Mouse (Mus musculus): ENCODE measurements around the gene Gm20696. TPM values are rescaled to one million over a fixed set of nuclear protein-coding genes. Genes with fewer than 3 reads are reported as not detected.

Gm20696 gene
- total and polyA plus RNA-seq, 3 experiments = 0.59 TPM; not detected in 2

- Histone ChIP-seq H3K36me3 (replicated peaks in 1 of 2; ENCODE audit: control insufficient read depth in 1 of 2, insufficient read depth in 1 of 2, low read length in 1 of 2) (peaks cover 0 to 4% of the 10 kb centered on the region in 2 experiments), H3K27me3 (replicated peaks) (no peaks in the 10 kb centered on the region), H3K9me3 (replicated peaks; ENCODE audit: low read length) (no peaks in the 10 kb centered on the region), H3K79me2 (replicated peaks; ENCODE audit: control insufficient read depth, extremely low read depth, insufficient read depth, poor library complexity, severe bottlenecking) (no peaks in the 10 kb centered on the region; the same call in none of the 2 replicates), H3K4me3 (replicated peaks in 1 of 3; ENCODE audit: low read depth in 2 of 3, low read length in 2 of 3, poor library complexity in 1 of 3) (peak overlapping the region in 1 of 3 experiments; percentile 55), H3K4me1 (ENCODE audit: control insufficient read depth in 1 of 2, insufficient read depth in 2 of 2) (peaks cover 37 to 72% of the 10 kb centered on the region in 2 experiments), H3K9ac (ENCODE audit: insufficient read depth, low read depth) (peak overlapping the region; percentile 47; the same call in 1 of the 2 replicates), H3K4me2 (ENCODE audit: insufficient read depth, low read depth, poor library complexity, severe bottlenecking) (peak overlapping the region; percentile 73), H3K27ac (ENCODE audit: insufficient read depth, low read depth) (peak overlapping the region; percentile 98)
- no peak for DNase-seq (ENCODE audit: extremely low read depth)
- TF ChIP-seq KAT2A (IDR thresholded peaks at IDR 0.05; ENCODE audit: insufficient replicate concordance, low read length) (no peak), TCF12 (IDR thresholded peaks at IDR 0.05; ENCODE audit: low read depth, low read length) (no peak), MXI1 (IDR thresholded peaks at IDR 0.05; ENCODE audit: low read depth, low read length) (no peak), RCOR1 (conservative IDR thresholded peaks at IDR 0.05; ENCODE audit: low read depth, low read length) (no peak), JUND (conservative IDR thresholded peaks at IDR 0.05; ENCODE audit: low read depth, low read length) (no peak), ZNF384 (IDR thresholded peaks at IDR 0.05; ENCODE audit: low read depth, low read length) (no peak), MYC (IDR thresholded peaks at IDR 0.05; ENCODE audit: low read depth, low read length) (no peak), CTCF (conservative IDR thresholded peaks at IDR 0.05 in 1 of 2, IDR thresholded peaks at IDR 0.05 in 1 of 2; ENCODE audit: low read depth in 2 of 2, low read length in 2 of 2) (no peak)
- dilution Hi-C loops (cut with MboI; ENCODE audit: extremely low pct_ligation_motif_present, extremely low pct_unique_long_range_greater_than_20kb, low sequenced_read_pairs) (no loop called here), in situ Hi-C loops (cut with MboI; ENCODE audit: low pct_ligation_motif_present, low pct_unique_long_range_greater_than_20kb, low sequenced_read_pairs) (loop anchor here (10.0 kb wide), 1 partner anchor 182 kb away; no protein-coding TSS in a partner anchor)
Observed at GRCm38 (mm10) chr6:99273177-99273576, 393.4 kb downstream of the Gm20696 start.

DNA sequence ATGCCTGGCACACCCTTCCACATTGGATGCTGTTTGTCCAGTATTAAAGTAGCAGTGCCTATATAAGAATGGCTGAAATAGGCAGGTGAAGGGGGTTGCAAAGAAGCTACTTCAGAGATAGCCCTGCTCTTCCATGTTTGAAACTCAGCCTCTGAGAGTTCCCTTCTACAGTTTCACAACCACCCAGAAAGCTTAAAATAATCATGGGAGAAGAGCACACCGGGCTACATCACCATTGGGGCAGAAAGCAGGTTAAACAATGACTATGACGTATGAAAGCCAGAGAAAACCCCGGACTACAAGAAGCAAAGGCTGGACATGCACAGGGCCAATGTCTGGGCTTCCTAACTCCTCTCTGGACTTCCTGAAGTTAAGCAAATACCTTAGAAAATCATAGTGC, 394.4 kb downstream of the Gm20696 start:
- H3K79me2 ChIP-seq (replicated peaks; ENCODE audit: control insufficient read depth, extremely low read depth, insufficient read depth, poor library complexity, severe bottlenecking) = no peaks in the 10 kb centered on the region; the same call in none of the 2 replicates
- H3K4me1 ChIP-seq (ENCODE audit: control insufficient read depth in 1 of 2, insufficient read depth in 2 of 2) = peaks cover 35 to 68% of the 10 kb centered on the region in 2 experiments
- DNase-seq (ENCODE audit: extremely low read depth) = no peak
- no peak overlapping the region for H3K4me3 ChIP-seq (replicated peaks in 1 of 3; ENCODE audit: low read depth in 2 of 3, low read length in 2 of 3, poor library complexity in 1 of 3)
- in situ Hi-C loops (cut with MboI; ENCODE audit: low pct_ligation_motif_present, low pct_unique_long_range_greater_than_20kb, low sequenced_read_pairs) (loop anchor here (10.0 kb wide), 1 partner anchor 183 kb away; no protein-coding TSS in a partner anchor), dilution Hi-C loops (cut with MboI; ENCODE audit: extremely low pct_ligation_motif_present, extremely low pct_unique_long_range_greater_than_20kb, low sequenced_read_pairs) (no loop called here)
- no peaks in the 10 kb centered on the region for H3K27me3 ChIP-seq (replicated peaks)
- no peaks in the 10 kb centered on the region for H3K9me3 ChIP-seq (replicated peaks; ENCODE audit: low read length)
- peaks cover 0 to 4% of the 10 kb centered on the region in 2 experiments for H3K36me3 ChIP-seq (replicated peaks in 1 of 2; ENCODE audit: control insufficient read depth in 1 of 2, insufficient read depth in 1 of 2, low read length in 1 of 2)
- peak overlapping the region; percentile 47 for H3K9ac ChIP-seq (ENCODE audit: insufficient read depth, low read depth)
- peak; percentile 45 for TF ChIP-seq ETS1 (conservative IDR thresholded peaks at IDR 0.05; ENCODE audit: low read depth, low read length)
- TF ChIP-seq CHD1 (IDR thresholded peaks at IDR 0.05; ENCODE audit: low read depth, low read length) = 0 out of 2 replicates have a peak, but pooled peaks have one; percentile 2
- no peak for TF ChIP-seq ZMIZ1 (IDR thresholded peaks at IDR 0.05; ENCODE audit: low read depth, low read length)
- TF ChIP-seq IRF4 (IDR thresholded peaks at IDR 0.05; ENCODE audit: low read depth, low read length) = peak; percentile 57; the same call in 1 of the 2 replicates
- no peak for TF ChIP-seq NRF1 (IDR thresholded peaks at IDR 0.05; ENCODE audit: low read depth, low read length)
- no peak for TF ChIP-seq EP300 (IDR thresholded peaks at IDR 0.05; ENCODE audit: low read length)
- TF ChIP-seq BHLHE40 (IDR thresholded peaks at IDR 0.05; ENCODE audit: low read depth, low read length) = no peak
- TF ChIP-seq MEF2A (IDR thresholded peaks at IDR 0.05; ENCODE audit: borderline replicate concordance, low read depth, low read length) = peak; percentile 68; the same call in 1 of the 2 replicates
- peak overlapping the region; percentile 55 for H3K4me2 ChIP-seq (ENCODE audit: insufficient read depth, low read depth, poor library complexity, severe bottlenecking)
- H3K27ac ChIP-seq (ENCODE audit: insufficient read depth, low read depth) = peak overlapping the region; percentile 98; the same call in 1 of the 2 replicates
